Mouse (Mus musculus) intestine, postnatal 0 days (tissue): ENCODE results near the gene Gm20532. TPM values are rescaled to one million over a fixed set of nuclear protein-coding genes. Genes with fewer than 3 reads are reported as not detected.

ENCODE experiments used
- ATAC-seq: fragments of 200-750 bp; cut with Nextera tagmentation; 2 replicates; pipeline ENCODE4 v1.8.0; 2017; ENCODE audit warnings: mild to moderate bottlenecking, moderate TSS enrichment, moderate library complexity
- H3K27ac ChIP-seq: fragments of 300-500 bp; sonication (generic); 2 replicates; pipeline ENCODE4 v1.5.1; 2014; ENCODE audit warnings: mild to moderate bottlenecking, low read depth, low read length, moderate library complexity
- H3K27me3 ChIP-seq: fragments of 300-500 bp; sonication (generic); replicated peaks from 2 replicates; pipeline ENCODE4 v1.6.1; 2014; ENCODE audit warnings: low read length, mixed read lengths; ENCODE audit not compliant: control insufficient read depth, insufficient read depth
- H3K36me3 ChIP-seq: fragments of 300-500 bp; sonication (generic); 2 replicates; pipeline ENCODE4 v1.6.1; 2014; ENCODE audit warnings: mild to moderate bottlenecking, moderate library complexity; ENCODE audit not compliant: control insufficient read depth, insufficient read depth
- H3K4me1 ChIP-seq: fragments of 300-500 bp; sonication (generic); replicated peaks from 2 replicates; pipeline ENCODE4 v1.6.1; 2014; ENCODE audit warnings: antibody characterized with exemption, low read length, mixed read lengths; ENCODE audit not compliant: control insufficient read depth, insufficient read depth
- H3K4me2 ChIP-seq: fragments of 300-500 bp; sonication (generic); replicated peaks from 2 replicates; pipeline ENCODE4 v1.6.1; 2014; ENCODE audit warnings: low read depth, mild to moderate bottlenecking, moderate library complexity
- H3K4me3 ChIP-seq: fragments of 300-500 bp; sonication (generic); 2 replicates; pipeline ENCODE4 v1.5.1; 2014; ENCODE audit warnings: low read depth, low read length
- H3K9ac ChIP-seq: fragments of 300-500 bp; sonication (generic); 2 replicates; pipeline ENCODE4 v1.6.1; 2014; ENCODE audit warnings: mild to moderate bottlenecking, low read depth, low read length
- H3K9me3 ChIP-seq: fragments of 300-500 bp; sonication (generic); 2 replicates; pipeline ENCODE4 v1.6.1; 2016; ENCODE audit warnings: mixed run types; ENCODE audit not compliant: control insufficient read depth
- CTCF ChIP-seq: sonication (generic); IDR thresholded peaks from 2 replicates; pipeline ENCODE4 v1.5.1; 2016; ENCODE audit warnings: low read depth, mild to moderate bottlenecking, control low read depth, antibody characterized with exemption, moderate library complexity
- WGBS: fragments of 180-500 bp; shearing (Covaris S2); extraction: QIAGEN DNeasy Blood & Tissue Kit; methylation state at CpG from one replicate; pipeline ENCODE4 v1.1.7; 2014; 5-methylcytosine and 5-hydroxymethylcytosine counted together
- polyA plus RNA-seq: library from polyadenylated mRNA; unstranded; fragments of >200 nt; fragmentation: Nextera tagmentation; extraction: Ambion mirVana; gene quantifications from 2 replicates; pipeline ENCODE4 v1.2.1, GENCODE M21; 2015

Gene Gm20532
- polyA plus RNA-seq, 1 experiment from 2014 or later: not detected

- H3K4me1 ChIP-seq: no peaks in the 10 kb centered on the region
- H3K9ac ChIP-seq: no peak overlapping the region
- no peaks in the 10 kb centered on the region for H3K9me3 ChIP-seq
- no peaks in the 10 kb centered on the region for H3K36me3 ChIP-seq
- H3K27ac ChIP-seq: no peak overlapping the region
- H3K4me3 ChIP-seq: no peak overlapping the region
- H3K4me2 ChIP-seq: no peak overlapping the region
- no peak for TF ChIP-seq CTCF
- no peaks in the 10 kb centered on the region for H3K27me3 ChIP-seq
- no peak for ATAC-seq
- WGBS: 30% methylated on average over 1 of the region's 1 CpGs
Observed at GRCm38 (mm10) chr2:26654687-26655086, 68.2 kb downstream of the Gm20532 start.

GRCm38 (mm10) chr2:26657426-26657825 lies 71.0 kb downstream of the Gm20532 start:
- Histone ChIP-seq H3K9me3 (no peaks in the 10 kb centered on the region), H3K27me3 (no peaks in the 10 kb centered on the region), H3K36me3 (no peaks in the 10 kb centered on the region), H3K4me3 (no peak overlapping the region), H3K9ac (no peak overlapping the region), H3K4me1 (no peaks in the 10 kb centered on the region), H3K27ac (no peak overlapping the region), H3K4me2 (no peak overlapping the region)
- WGBS: 84% methylated on average over 2 of the region's 2 CpGs
- TF ChIP-seq CTCF: no peak
- ATAC-seq: no peak

- no peak for ATAC-seq
- H3K4me2 ChIP-seq: peak overlapping the region; percentile 56
- 0 out of 2 replicates have a peak overlapping the region, but pooled peaks have one; percentile 2 for H3K4me3 ChIP-seq
- no peak overlapping the region for H3K27ac ChIP-seq
- H3K4me1 ChIP-seq: no peaks in the 10 kb centered on the region
- H3K27me3 ChIP-seq: no peaks in the 10 kb centered on the region
- 2% methylated on average over 17 of the region's 20 CpGs for WGBS
- H3K9ac ChIP-seq: no peak overlapping the region
- H3K36me3 ChIP-seq: no peaks in the 10 kb centered on the region
- 0 out of 2 replicates have a peak, but pooled peaks have one; percentile 2 for TF ChIP-seq CTCF
- no peaks in the 10 kb centered on the region for H3K9me3 ChIP-seq
Observed at GRCm38 (mm10) chr2:26661143-26661752, 74.8 kb downstream of the Gm20532 start.

- TF ChIP-seq CTCF: 0 out of 2 replicates have a peak, but pooled peaks have one; percentile 0
- no peaks in the 10 kb centered on the region for H3K27me3 ChIP-seq
- H3K36me3 ChIP-seq: no peaks in the 10 kb centered on the region
- no peaks in the 10 kb centered on the region for H3K9me3 ChIP-seq
- H3K4me1 ChIP-seq: no peaks in the 10 kb centered on the region
- peak overlapping the region; percentile 56 for H3K4me2 ChIP-seq
- H3K4me3 ChIP-seq: 0 out of 2 replicates have a peak overlapping the region, but pooled peaks have one; percentile 2
- no peak overlapping the region for H3K27ac ChIP-seq
- ATAC-seq: no peak
- no peak overlapping the region for H3K9ac ChIP-seq
- WGBS: 47% methylated on average over 29 of the region's 29 CpGs
Observed at GRCm38 (mm10) chr2:26661768-26662508, 75.5 kb downstream of the Gm20532 start.

GRCm38 (mm10) chr2:26662509-26662882 lies 76.1 kb downstream of the Gm20532 start:
- 71% methylated on average over 13 of the region's 13 CpGs for WGBS
- Histone ChIP-seq H3K4me1 (no peaks in the 10 kb centered on the region), H3K27ac (no peak overlapping the region), H3K4me3 (no peak overlapping the region), H3K9ac (no peak overlapping the region), H3K4me2 (no peak overlapping the region), H3K9me3 (no peaks in the 10 kb centered on the region), H3K36me3 (no peaks in the 10 kb centered on the region), H3K27me3 (no peaks in the 10 kb centered on the region)
- no peak for TF ChIP-seq CTCF
- ATAC-seq: no peak

GRCm38 (mm10) chr2:26663112-26663511 lies 76.7 kb downstream of the Gm20532 start:
- no peak for TF ChIP-seq CTCF
- no peaks in the 10 kb centered on the region for H3K27me3 ChIP-seq
- ATAC-seq: no peak

More at GRCm38 (mm10) chr2:26663112-26663511, 76.7 kb downstream of the Gm20532 start:
- Histone ChIP-seq H3K4me2 (no peak overlapping the region), H3K4me3 (no peak overlapping the region), H3K4me1 (no peaks in the 10 kb centered on the region), H3K36me3 (no peaks in the 10 kb centered on the region), H3K9ac (no peak overlapping the region), H3K27ac (no peak overlapping the region), H3K9me3 (no peaks in the 10 kb centered on the region)
- 79% methylated on average over 10 of the region's 10 CpGs for WGBS
